Mouse (Mus musculus) heart, embryonic 14.5 days (tissue): Measurements from ENCODE around the gene Alkbh7. TPM values are rescaled to one million over a fixed set of nuclear protein-coding genes. Genes with fewer than 3 reads are reported as not detected.

Experiments used
- ATAC-seq: fragments of 200-750 bp; cut with Nextera tagmentation; 2 replicates; pipeline ENCODE4 v1.8.0; 2017; ENCODE audit warnings: low read depth, moderate TSS enrichment; ENCODE audit not compliant: insufficient number of reproducible peaks, insufficient read depth, low FRiP score
- H3K27ac ChIP-seq, 2 experiments: fragments of 200-500 bp in 1 of 2; fragments of 300-500 bp in 1 of 2; sonication (generic) in 1 of 2; replicated peaks in 1 of 2; 2 replicates each; pipeline ENCODE4 v1.5.1; 2012 to 2014; ENCODE audit warnings: low read depth in 2 of 2, low read length in 2 of 2, control low read depth in 1 of 2, mild to moderate bottlenecking in 1 of 2, mixed read lengths in 1 of 2; ENCODE audit not compliant: control insufficient read depth in 1 of 2, insufficient read depth in 1 of 2
- H3K27me3 ChIP-seq: fragments of 300-500 bp; sonication (generic); 2 replicates; pipeline ENCODE4 v1.6.1; 2014; ENCODE audit warnings: mild to moderate bottlenecking, low read length, control low read depth; ENCODE audit not compliant: control insufficient read depth, insufficient read depth
- H3K36me3 ChIP-seq: fragments of 300-500 bp; sonication (generic); 2 replicates; pipeline ENCODE4 v1.6.1; 2014; ENCODE audit warnings: mild to moderate bottlenecking, control low read depth, low read length, mixed read lengths; ENCODE audit not compliant: control insufficient read depth, insufficient read depth
- H3K4me1 ChIP-seq, 2 experiments: fragments of 200-500 bp in 1 of 2; fragments of 300-500 bp in 1 of 2; sonication (generic) in 1 of 2; 2 replicates each; pipeline ENCODE4 v1.6.1; 2012 to 2014; ENCODE audit warnings: low read length in 2 of 2, control low read depth in 1 of 2, mixed read lengths in 1 of 2; ENCODE audit not compliant: control insufficient read depth in 2 of 2, insufficient read depth in 2 of 2
- H3K4me2 ChIP-seq: fragments of 300-500 bp; sonication (generic); 2 replicates; pipeline ENCODE4 v1.6.1; 2014; ENCODE audit warnings: mild to moderate bottlenecking, low read length
- H3K4me3 ChIP-seq, 2 experiments: fragments of 200-500 bp in 1 of 2; fragments of 300-500 bp in 1 of 2; sonication (generic) in 1 of 2; 2 replicates each; pipeline ENCODE4 v1.5.1; 2012 to 2014; ENCODE audit warnings: low read length in 2 of 2, mild to moderate bottlenecking in 2 of 2, control low read depth in 1 of 2, low read depth in 1 of 2, moderate library complexity in 1 of 2; ENCODE audit not compliant: control insufficient read depth in 1 of 2, insufficient read depth in 1 of 2
- H3K9ac ChIP-seq: fragments of 300-500 bp; sonication (generic); 2 replicates; pipeline ENCODE4 v1.6.1; 2014; ENCODE audit warnings: mild to moderate bottlenecking, low read length
- H3K9me3 ChIP-seq: fragments of 300-500 bp; sonication (generic); 2 replicates; pipeline ENCODE4 v1.6.1; 2016; ENCODE audit warnings: low read length, control low read depth; ENCODE audit not compliant: control insufficient read depth
- WGBS: fragments of 180-500 bp; shearing (Covaris S2); extraction: QIAGEN DNeasy Blood & Tissue Kit; methylation state at CpG from one replicate; pipeline ENCODE4 v1.1.7; 2014; 5-methylcytosine and 5-hydroxymethylcytosine counted together
- polyA plus RNA-seq: library from polyadenylated mRNA; unstranded; fragments of >200 nt; fragmentation: Nextera tagmentation; extraction: Ambion mirVana; gene quantifications from 2 replicates; pipeline ENCODE4 v1.2.1, GENCODE M21; 2014

Gene Alkbh7
- polyA plus RNA-seq, 1 experiment from 2014 or later, result 54.9 TPM

- Histone ChIP-seq H3K27me3 (no peaks in the 10 kb centered on the region; the same call in 1 of the 2 replicates), H3K9ac (no peak overlapping the region), H3K36me3 (peaks cover 12% of the 10 kb centered on the region), H3K4me1 (peaks cover 12 to 18% of the 10 kb centered on the region in 2 experiments), H3K4me2 (peak overlapping the region; percentile 66), H3K4me3 (no peak overlapping the region), H3K27ac (no peak overlapping the region), H3K9me3 (no peaks in the 10 kb centered on the region)
- ATAC-seq, result no peak
- 80% methylated on average over 4 of the region's 4 CpGs for WGBS
Observed at GRCm38 (mm10) chr17:57032854-57033253, 35.7 kb downstream of the Alkbh7 start.

DNA sequence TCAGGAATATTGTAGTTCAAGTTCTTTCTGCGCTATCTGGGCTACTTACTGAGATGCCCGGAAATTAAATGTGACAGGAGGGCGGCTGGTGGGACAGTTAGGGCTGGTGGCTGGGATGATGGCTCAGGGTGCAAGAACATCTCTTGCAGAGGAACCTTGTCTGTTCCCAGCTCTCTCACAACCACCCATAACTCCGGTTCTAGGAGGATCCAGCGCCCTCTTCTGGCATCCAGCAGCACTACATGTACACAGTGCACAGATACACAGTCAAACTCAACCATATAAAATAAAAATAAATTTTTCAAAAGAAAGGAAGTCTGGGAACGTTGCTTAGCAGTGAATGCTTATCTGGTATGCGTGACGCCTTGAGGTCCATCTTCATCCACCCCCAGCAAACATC is 41.8 kb downstream of the Alkbh7 start:
- 0 out of 2 replicates have a peak, but pooled peaks cover 2% of the 10 kb centered on the region for H3K9me3 ChIP-seq
- H3K4me3 ChIP-seq, result no peak overlapping the region
- H3K27ac ChIP-seq, result no peak overlapping the region
- 27% methylated on average over 8 of the region's 8 CpGs for WGBS
- ATAC-seq, result no peak
- no peaks in the 10 kb centered on the region for H3K36me3 ChIP-seq
- no peak overlapping the region for H3K9ac ChIP-seq
- H3K4me2 ChIP-seq, result no peak overlapping the region
- H3K4me1 ChIP-seq, result peaks cover 4 to 6% of the 10 kb centered on the region in 2 experiments
- H3K27me3 ChIP-seq, result peaks cover 11% of the 10 kb centered on the region; the same call in 1 of the 2 replicates

GRCm38 (mm10) chr17:57041554-57041953 is 44.4 kb downstream of the Alkbh7 start, which contains the start of gene Slc25a41:
Gene Slc25a41, minus strand, starts transcription at chr17:57041654.
- Histone ChIP-seq H3K4me2 (no peak within 1 kb of the TSS), H3K9ac (no peak within 1 kb of the TSS), H3K27me3 (peaks cover 11% of the 10 kb centered on the region; the same call in 1 of the 2 replicates), H3K27ac (no peak within 1 kb of the TSS), H3K36me3 (peaks cover 16% of the 10 kb centered on the region; the same call in 1 of the 2 replicates), H3K4me1 (peaks cover 4 to 6% of the 10 kb centered on the region in 2 experiments), H3K9me3 (0 out of 2 replicates have a peak, but pooled peaks cover 2% of the 10 kb centered on the region), H3K4me3 (no peak within 1 kb of the TSS)
- WGBS, result 68% methylated on average over 8 of the region's 8 CpGs
- no peak for ATAC-seq

DNA sequence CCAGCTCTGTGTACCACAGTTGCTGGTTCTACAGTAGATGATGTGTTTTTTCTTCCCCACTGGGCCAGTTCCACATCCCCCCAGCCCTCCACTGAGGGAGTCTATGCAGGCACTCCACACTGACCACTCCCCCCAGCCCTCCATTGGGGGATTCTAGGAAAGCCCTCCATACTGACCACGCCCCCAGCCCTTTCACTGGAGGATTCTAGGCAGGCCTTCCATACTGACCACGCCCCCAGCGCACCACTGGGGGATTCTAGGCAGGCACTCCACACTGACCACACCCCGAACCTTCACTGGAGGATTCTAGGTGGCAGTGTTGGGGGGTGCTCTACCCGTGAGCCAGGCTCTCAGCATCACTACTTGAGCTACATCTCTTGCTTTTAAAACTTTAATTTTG is 50.3 kb downstream of the Alkbh7 start:
- ATAC-seq, result no peak

DNA sequence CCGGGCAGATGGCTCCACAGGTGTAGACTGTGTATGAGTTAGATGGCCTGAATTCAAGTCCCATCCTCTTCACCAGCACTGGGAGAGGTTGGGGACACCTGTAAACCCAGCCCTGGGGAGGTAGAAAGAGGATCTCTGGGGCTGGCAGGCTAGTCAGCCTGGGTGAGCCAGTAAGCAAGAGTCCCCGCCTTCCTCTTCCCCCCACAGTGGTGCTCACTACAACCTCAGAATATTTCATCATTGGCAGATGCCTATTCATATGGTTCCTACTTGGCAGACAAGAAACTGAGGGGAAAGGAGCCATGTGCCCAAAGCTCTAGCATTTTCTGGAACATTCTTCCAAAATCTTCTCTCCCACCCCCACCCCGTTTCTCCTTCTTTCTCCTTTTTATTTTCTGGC is 51.7 kb downstream of the Alkbh7 start:
- Histone ChIP-seq H3K27ac (no peak overlapping the region), H3K9ac (no peak overlapping the region), H3K4me1 (no peaks in the 10 kb centered on the region), H3K4me2 (no peak overlapping the region), H3K27me3 (no peaks in the 10 kb centered on the region), H3K4me3 (no peak overlapping the region), H3K9me3 (no peaks in the 10 kb centered on the region), H3K36me3 (peaks cover 64% of the 10 kb centered on the region)
- no peak for ATAC-seq
- WGBS, result 89% methylated on average over 3 of the region's 3 CpGs

More for the DNA sequence above, 50.3 kb downstream of the Alkbh7 start:
- no peaks in the 10 kb centered on the region for H3K27me3 ChIP-seq
- no peak overlapping the region for H3K4me3 ChIP-seq
- H3K9me3 ChIP-seq, result no peaks in the 10 kb centered on the region
- no peak overlapping the region for H3K9ac ChIP-seq
- 33% methylated on average over 5 of the region's 5 CpGs for WGBS
- peaks cover 4 to 6% of the 10 kb centered on the region in 2 experiments for H3K4me1 ChIP-seq
- no peak overlapping the region for H3K4me2 ChIP-seq
- H3K36me3 ChIP-seq, result peaks cover 50% of the 10 kb centered on the region
- no peak overlapping the region for H3K27ac ChIP-seq

Other genes with a start within 250 kb of the Alkbh7 start
- gene Nrtn, start 239.8 kb upstream of the Alkbh7 start, polyA plus RNA-seq, result 31.0 and 31.5 TPM in 2 replicates
- gene Dus3l, start 232.6 kb upstream of the Alkbh7 start, polyA plus RNA-seq, result 28.8 and 31.3 TPM in 2 replicates
- gene Prr22, start 227.1 kb upstream of the Alkbh7 start, polyA plus RNA-seq, result 0.96 and 1.2 TPM in 2 replicates
- 4.3 and 5.0 TPM in 2 replicates for gene Rfx2, start 166.3 kb upstream of the Alkbh7 start, polyA plus RNA-seq
- not detected in 2 replicates for gene Acsbg2, start 122.9 kb upstream of the Alkbh7 start, polyA plus RNA-seq
- gene 1700061G19Rik, start 121.9 kb upstream of the Alkbh7 start, polyA plus RNA-seq, result 0.35 and 0.74 TPM in 2 replicates
- 11.4 and 20.4 TPM in 2 replicates for gene Mllt1, start 61.9 kb upstream of the Alkbh7 start, polyA plus RNA-seq
- gene Acer1, start 15.2 kb upstream of the Alkbh7 start, polyA plus RNA-seq, result 0.16 TPM in 1 of 2 replicates, not detected in the other
- 120 and 128 TPM in 2 replicates for gene Clpp, start 7.0 kb upstream of the Alkbh7 start, polyA plus RNA-seq
- not detected in 2 replicates for gene Pspn, start 2.7 kb downstream of the Alkbh7 start, polyA plus RNA-seq
- 29.2 and 31.0 TPM in 2 replicates for gene Gtf2f1, start 13.9 kb downstream of the Alkbh7 start, polyA plus RNA-seq
- gene Gm17949, start 14.1 kb downstream of the Alkbh7 start, polyA plus RNA-seq, result 0.34 TPM in 1 of 2 replicates, not detected in the other
- gene Khsrp, start 34.2 kb downstream of the Alkbh7 start, polyA plus RNA-seq, result 32.2 and 36.9 TPM in 2 replicates
- gene Slc25a41, start 44.3 kb downstream of the Alkbh7 start, polyA plus RNA-seq, result not detected in 2 replicates
- gene Crb3, start 61.8 kb downstream of the Alkbh7 start, polyA plus RNA-seq, result 0.19 and 0.27 TPM in 2 replicates
- gene Slc25a23, start 62.5 kb downstream of the Alkbh7 start, polyA plus RNA-seq, result 16.1 and 18.0 TPM in 2 replicates
- gene Dennd1c, start 81.2 kb downstream of the Alkbh7 start, polyA plus RNA-seq, result 0.50 and 0.69 TPM in 2 replicates
- 5.6 and 7.5 TPM in 2 replicates for gene Tubb4a, start 90.4 kb downstream of the Alkbh7 start, polyA plus RNA-seq
- gene Tnfsf9, start 108.0 kb downstream of the Alkbh7 start, polyA plus RNA-seq, result 1.9 and 2.8 TPM in 2 replicates
- not detected in 2 replicates for gene Cd70, start 152.4 kb downstream of the Alkbh7 start, polyA plus RNA-seq
- not detected in 2 replicates for gene Tnfsf14, start 196.8 kb downstream of the Alkbh7 start, polyA plus RNA-seq
- 0.74 and 1.00 TPM in 2 replicates for gene C3, start 230.8 kb downstream of the Alkbh7 start, polyA plus RNA-seq